Mouse (Mus musculus) cerebellum, postnatal 25 days (tissue): Measurements from ENCODE around the gene Chrna3.

Experiments used
- DNase-seq, 2 experiments: peaks; one replicate each; pipeline ENCODE4 v3.0.0; 2021; ENCODE audit warnings: mixed read lengths in 2 of 2

Gene Chrna3

DNA sequence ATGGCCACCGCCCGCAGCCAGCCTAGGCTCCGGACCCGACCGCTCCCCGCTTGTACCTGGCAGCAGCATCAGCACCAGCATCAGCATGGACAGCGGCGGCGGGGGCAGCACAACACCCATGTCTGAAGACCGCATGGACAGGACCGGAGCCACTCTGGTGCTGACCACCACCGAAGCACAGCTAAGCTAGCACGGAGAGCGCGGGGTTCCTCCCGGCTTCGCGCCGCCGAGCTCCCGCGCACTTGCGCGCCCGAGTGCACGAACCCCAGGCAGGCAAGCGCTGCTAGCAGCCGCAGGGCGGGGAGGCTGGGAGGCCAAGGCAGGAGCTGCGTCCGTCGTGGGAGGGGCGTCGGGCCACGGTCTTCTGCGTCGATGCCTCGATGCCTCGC, at the start of gene Chrna3:
Gene Chrna3, minus strand, starts transcription at position 288 of the 389 bp plus-strand sequence.
- peak; percentile 54 to 60 for DNase-seq

GRCm38 (mm10) chr9:55067965-55068265, 41.6 kb upstream of the Chrna3 start:
- no peak for DNase-seq

DNA sequence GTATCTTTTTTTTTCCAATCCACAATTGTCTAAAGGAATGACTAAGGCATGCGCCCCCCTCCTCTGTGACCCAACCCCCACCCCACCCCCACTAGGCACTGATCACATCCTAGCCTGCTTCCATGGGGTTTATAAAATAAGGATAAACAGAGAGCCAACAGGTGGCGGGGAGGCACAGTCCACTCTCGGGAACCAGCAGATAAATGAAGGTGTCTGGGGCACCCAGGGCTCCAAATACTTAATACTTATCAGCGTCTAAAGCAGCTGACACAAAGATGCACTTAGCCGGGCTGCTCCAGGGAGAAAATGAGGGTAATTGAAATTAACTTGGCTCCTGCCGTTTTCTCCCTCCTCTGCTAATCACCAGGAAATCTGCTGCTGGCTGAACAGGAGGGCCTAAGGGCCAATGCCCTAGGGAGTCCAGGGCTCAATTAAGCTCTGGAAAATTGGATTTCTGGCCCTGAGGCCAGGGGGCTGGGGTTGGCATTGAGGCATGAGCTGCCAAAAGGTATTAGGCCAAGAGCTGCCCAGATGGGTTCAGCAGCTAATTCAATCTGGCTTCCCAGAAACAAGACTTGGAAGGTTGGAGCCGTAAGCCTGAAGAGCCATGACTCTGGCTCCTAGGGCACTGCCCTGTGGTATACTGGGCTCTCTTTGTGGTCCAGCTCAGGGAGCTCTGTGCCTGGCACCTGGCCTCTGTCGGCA, 41.0 kb upstream of the Chrna3 start:
- DNase-seq: peak; percentile 46 to 54

DNA sequence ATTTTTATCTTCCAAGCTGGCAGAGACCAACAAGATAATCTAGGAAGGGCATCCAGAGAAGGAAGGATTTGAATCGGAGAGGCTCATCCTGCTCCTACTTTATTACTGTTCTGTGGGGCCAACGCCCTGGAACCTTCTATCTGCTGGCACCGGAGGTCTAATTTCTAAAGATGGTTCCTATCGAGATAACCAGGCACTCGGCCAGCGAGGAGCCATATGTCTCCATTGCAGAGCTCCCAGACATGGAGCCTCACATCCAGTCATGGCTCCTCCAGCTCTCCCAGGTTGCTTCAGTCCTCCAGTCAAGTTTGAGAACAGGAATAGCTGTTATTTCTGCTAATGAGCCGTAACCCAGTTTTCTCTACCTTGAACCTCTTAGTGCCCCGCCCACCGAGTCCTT, 38.9 kb upstream of the Chrna3 start:
- DNase-seq: peak; percentile 76 to 85

- DNase-seq: no peak
These were observed 31.7 kb upstream of the Chrna3 start for GRCm38 (mm10) chr9:55058067-55058466.

DNA sequence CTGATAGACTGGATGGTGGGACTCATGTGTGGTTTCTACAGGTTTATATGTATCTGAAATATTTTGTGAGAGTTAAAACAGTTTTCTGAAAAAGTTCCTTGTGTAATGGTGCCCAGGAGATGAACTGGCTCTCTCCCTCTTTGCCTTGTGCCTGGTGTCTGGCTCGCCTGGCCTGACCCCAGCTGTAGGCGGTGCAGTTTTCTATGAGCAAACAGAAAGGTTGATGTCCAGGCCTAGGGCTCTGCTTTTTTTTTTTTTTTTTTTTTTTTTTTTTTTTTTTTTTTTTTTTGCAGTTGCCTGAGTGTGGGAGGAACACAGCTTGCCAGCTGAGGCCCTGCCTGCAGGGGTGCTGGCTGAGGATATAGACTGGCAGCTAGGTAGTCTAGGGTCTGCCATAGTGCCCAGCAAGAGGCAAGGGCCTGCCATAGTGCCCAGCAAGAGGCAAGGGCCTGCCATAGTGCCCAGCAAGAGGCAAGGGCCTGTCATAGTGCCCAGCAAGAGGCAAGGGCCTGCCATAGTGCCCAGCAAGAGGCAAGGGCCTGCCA, 29.1 kb upstream of the Chrna3 start:
- DNase-seq: peak in 1 of 2 experiments; percentile 4

GRCm38 (mm10) chr9:55048211-55048880, 22.0 kb upstream of the Chrna3 start, which contains the start of gene Chrnb4:
Gene Chrnb4, minus strand, starts transcription at chr9:55048779.
- DNase-seq: peak in 1 of 2 experiments; percentile 44

GRCm38 (mm10) chr9:55046764-55047163, 20.4 kb upstream of the Chrna3 start:
- peak in 1 of 2 experiments; percentile 5 for DNase-seq

GRCm38 (mm10) chr9:55045001-55045400, 18.6 kb upstream of the Chrna3 start:
- DNase-seq: no peak

DNA sequence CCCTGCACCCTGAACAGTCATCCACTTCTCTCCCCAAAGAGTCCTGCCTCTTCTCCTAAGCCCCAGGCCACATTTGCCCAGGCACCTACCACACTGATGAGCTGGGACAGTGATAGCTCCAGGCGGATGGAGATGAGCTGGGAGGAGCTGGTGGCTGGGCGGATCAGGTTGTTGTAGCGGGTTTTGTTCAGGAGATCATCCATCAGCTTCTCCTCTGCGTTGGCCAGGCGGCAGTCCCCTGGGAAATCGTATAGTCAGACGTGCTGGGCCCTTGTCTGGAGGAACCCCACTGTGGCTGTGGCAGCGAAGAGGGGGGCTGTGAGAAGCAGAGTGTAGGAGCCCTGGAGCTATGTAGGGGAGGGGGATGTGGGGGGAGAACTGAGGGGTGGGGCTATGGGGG, 17.3 kb upstream of the Chrna3 start:
- DNase-seq: no peak

DNA sequence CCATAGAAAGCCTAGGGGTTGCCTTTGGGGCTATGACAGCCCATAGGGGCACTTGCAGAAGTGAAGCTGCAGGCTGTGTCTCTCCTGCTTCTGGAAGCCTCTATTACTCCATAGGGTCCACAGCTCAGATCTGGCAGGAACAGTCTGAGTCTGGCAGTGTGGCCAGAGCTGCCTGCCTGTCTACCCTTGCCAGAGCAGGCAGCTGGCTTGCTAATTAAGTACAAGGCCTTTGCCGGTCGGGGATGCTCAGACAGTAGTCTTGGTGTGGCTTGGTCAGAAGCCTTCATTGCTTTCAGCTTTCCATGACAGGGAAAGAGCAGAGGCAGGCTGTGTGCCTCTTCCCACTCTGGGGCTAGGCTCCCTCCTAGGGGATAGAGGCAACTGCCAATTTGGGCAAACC, 15.0 kb upstream of the Chrna3 start:
- peak; percentile 20 to 29 for DNase-seq

DNA sequence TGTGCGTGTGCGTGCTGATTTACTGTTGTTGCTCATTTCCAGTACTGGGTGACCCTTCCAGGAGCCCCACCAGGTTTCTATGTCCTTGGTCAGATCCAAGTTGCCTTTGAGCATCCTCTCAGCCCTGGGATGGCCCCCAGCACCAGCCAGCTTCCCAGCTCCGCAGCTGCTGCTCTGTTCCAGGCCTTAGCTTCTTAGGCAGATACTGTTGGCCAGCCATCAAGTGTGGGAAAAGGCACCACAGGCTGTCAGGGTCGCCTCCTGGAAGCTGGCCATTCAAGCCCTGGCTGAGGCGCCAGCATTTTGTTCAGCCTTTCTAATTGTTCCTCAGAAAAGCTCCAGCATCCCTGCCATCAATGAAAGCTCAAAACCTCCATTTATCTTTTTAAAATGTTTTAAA, 13.6 kb upstream of the Chrna3 start:
- no peak for DNase-seq

DNA sequence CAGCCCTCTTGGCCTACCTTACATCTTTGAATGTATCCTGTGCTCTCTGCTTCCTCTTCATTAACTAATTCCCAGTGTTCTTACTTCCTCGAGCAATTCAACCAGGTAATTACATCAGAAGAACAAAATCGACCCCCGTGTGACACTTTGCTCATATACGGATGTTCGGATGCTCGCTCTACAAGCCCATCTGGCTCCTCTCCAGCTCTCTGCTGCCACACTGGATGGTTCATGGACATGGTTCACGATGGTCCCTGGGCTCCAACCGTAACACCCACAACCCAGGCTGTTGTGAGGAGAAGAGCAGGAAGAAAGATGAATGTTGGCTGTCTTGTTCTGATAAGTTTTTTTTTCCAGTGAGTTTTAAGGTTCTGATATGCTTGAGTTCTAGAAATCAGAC, 12.6 kb upstream of the Chrna3 start:
- DNase-seq: no peak

GRCm38 (mm10) chr9:55031435-55032167, 5.2 kb upstream of the Chrna3 start:
- no peak for DNase-seq

- no peak for DNase-seq
These were observed 658 bp downstream of the Chrna3 start for GRCm38 (mm10) chr9:55025534-55026274.

DNA sequence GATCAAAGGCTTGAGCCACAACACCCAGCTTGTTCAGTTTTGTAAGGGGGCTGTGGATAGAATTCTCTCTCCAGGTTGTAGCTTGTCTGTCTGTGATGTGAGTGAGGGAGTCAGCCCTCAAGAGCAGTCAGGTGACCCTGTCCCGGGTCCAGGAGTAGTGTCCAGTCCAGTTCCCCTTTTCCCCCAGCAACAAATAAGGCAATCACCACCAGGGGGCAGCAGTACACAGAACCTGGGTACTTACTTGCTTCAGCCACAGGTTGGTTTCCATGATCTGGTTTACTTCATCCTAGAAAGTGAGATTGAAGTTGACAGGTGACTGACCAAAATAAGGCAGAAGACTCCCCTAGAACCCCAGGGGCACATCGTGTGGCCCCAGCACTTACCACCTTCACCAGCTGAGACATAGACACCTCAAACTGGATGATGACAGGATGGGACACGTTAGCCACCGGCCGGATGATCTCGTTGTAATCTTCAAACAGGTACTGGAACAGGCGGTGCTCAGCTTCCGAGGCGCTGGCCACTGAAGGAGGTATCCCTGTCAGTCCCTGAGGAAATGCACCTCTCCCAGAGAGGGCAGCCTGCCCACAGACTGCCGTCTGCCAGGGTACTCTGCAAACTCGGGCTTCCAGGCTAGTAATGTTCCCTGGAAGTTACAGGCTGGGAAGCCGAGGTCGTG, 2.3 kb downstream of the Chrna3 start:
- peak; percentile 88 to 94 for DNase-seq

DNA sequence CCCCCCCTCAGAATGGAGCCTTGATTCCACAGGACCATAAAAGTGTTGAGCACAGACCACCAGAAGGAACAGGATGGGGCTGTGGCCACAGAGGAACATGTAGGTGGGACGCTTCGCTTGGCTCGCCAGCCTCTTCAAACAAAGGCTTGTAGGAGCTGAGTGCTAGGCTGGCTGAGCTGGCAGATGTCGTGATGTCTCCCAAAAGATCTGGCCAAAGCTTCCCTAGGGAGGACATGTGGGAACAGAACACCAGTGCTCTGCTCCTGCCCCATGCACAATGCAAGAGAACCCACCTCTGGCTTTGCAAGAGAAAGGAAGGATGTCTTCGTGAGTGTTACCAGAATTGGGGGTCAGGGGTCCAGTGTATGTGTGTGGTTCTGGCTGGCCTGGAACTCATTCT, 3.0 kb downstream of the Chrna3 start:
- DNase-seq: no peak

DNA sequence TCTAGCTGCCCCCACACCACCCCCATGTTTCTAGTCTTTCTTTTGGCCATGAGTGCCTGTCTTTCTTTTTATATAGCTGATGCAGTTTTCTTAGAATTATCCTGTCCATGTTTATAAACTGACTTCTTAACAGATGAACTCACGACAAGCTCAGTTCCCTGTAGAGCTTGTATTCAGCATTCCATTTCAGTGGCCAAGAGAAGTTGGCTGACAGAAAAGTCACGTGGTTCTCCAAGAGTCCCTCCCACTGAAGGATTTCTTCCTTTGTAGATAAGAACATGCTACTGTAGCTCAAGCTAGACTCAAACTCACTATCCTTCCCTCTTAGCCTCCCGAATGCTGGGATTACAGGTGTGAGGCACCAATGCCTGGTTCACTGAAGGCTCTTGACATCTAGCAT, 9.4 kb downstream of the Chrna3 start:
- no peak for DNase-seq

DNA sequence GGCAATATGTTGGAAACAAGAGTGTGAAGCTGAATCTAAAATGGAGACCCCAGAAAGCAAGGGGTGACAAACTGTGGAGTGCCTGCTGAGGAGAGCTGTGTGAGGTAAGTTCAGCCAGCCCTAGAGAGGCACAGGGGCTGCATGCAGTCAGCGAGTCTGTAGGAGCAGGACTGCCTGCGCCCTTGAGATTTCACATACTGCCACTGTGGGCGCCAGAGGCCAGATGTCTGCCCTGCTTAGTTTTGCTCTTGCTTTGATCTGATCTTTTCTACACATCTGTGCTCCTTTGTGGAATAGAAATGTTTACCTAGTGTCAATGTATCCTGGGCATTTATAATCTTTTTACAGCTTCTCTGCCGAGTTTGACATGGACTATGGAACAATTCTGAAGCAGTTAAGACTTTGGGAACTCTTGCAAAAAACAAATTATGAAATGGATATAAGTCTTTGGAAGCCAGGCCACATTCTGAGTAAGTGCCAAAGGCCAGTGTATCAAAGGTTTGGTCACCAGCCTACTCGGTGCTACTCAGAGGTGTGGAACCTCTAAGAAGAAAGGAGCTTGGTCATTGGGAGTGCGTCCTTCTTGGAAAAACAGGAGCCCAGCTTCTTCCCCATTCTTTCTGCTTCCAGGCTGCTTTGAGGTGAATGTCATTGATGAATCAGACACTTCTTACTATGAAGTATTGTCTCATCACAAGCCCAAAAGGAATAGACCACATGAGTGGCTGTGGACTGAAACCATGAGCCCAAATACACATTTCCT, 15.6 kb downstream of the Chrna3 start:
- no peak for DNase-seq

DNA sequence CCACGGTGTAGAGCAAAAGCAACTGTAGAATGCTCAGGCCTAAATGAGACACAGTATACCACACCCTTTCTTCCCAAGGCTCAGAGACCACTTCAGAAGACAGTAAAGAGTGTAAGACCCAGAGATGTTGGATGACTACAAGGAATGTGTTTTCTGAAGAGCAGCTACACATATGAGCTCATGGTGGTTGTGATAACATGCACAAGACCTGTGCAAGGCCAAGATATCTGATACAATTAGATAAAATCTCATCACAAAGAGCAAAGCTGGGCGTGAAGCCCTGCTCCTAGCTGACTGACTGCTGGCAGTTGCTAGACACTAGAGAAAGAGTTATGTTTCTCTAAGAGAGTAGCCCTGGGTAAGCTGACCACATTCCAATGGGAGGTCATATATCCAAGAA, 16.7 kb downstream of the Chrna3 start:
- no peak for DNase-seq

DNA sequence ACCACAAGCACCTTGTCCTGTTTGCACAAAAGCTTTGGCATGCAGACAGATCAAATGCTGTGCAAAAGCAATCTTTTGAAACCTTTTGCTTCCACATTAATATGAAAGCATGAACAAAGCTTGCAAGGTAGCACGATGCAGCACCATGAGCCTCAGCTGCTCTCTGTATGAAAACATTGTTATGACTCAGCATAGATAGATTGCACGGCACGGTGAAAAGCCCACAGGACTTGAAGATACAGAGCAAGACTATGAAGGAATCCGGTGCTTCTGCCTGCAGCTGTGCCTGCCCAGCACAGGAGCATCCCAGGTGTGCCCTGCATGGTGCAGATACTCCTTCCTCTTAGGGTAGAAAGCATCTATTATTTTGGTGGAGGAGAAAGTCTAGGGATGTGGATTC, 22.8 kb downstream of the Chrna3 start:
- DNase-seq: no peak

- no peak for DNase-seq
These were observed 30.7 kb downstream of the Chrna3 start for GRCm38 (mm10) chr9:54995645-54996044.
